Mouse (Mus musculus): Measurements from ENCODE around the gene Efcab2.

DNA sequence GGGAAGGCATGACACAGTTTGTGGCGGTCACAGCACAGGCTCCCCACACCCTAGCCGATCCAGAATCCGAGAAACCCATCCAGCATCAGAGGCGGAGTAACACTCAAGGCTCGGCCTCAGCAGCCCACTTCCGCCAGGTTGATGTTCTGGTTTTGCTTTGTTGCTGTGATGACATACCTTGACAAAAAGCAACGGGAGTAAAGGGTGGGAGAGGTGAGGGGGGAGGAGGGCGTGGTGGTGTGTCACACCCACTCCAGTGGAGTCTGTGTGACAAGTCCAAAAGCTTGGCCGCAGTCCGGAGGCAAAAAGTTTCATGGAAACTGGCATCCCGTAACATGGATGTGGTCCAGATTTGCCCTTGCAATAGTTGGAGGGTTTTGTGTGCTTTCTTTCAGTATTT is 45.6 kb upstream of the Efcab2 start:
- no peak for TF ChIP-seq POLR2A (IDR thresholded peaks at IDR 0.05; ENCODE audit: control insufficient read depth, extremely low read depth, insufficient read depth, low read length, poor library complexity)
- no peak for TF ChIP-seq CTCF (IDR thresholded peaks at IDR 0.05; ENCODE audit: borderline replicate concordance, control insufficient read depth, extremely low read depth, insufficient read depth, low read length, poor library complexity)
